Comparison of ENCODE assay signal across 16 mouse cellular contexts in the genomic region with DNA sequence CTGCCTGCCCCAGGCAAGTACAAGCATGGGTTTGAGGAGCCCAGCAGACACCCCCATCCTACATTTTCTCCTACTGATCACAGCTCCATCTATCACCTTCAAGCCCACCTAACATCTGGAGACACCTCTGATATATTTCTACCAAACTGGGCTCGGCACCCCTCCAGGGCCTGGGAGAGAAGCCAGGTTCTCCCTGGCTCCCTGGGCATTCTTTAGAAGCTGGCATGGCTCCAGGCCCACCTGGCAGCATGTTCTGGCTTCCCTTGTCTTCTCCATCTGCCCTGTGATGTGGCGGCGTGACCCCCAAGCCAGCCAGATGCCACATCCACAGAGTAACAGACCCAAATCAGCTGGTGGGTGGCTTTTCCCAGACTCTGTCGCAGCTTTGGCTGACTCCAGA. TPM values are rescaled to one million over a fixed set of nuclear protein-coding genes. Genes with fewer than 3 reads are reported as not detected.
A peak's percentile ranks its signal among the peaks of the same experiment; 100 is the strongest.
DNase-seq lines count a peak whose midpoint lies in the region; TF ChIP-seq lines count a peak whose summit lies in the region.
"Had no signal": no experiment of that assay in that cellular context is flagged by ENCODE, and none has a peak within 500 bp of the region (broad histone marks: within the 10 kb centered on the region; RNA-seq: fewer than 3 reads in every experiment).

No protein-coding gene starts in this region.

- WGBS in cerebellum, adult 2 months, result 13% methylated on average over 4 of the region's 4 CpGs

- TF ChIP-seq CTCF in cerebellum, adult 2 months (IDR thresholded peaks at IDR 0.05; ENCODE audit: borderline replicate concordance, insufficient read depth, low read depth, low read length), result no peak

- DNase-seq in cerebellum, adult 2 months, result peak; percentile 39 to 42
- DNase-seq in cerebellum, adult 8-10 months, result no peak
- peak; percentile 32 for DNase-seq in layer of hippocampus, adult 11-12 months (ENCODE audit: low spot score)
- DNase-seq in layer of hippocampus, adult 18-20 months (ENCODE audit: low spot score in 2 of 2), result no peak
- peak; percentile 32 to 36 for DNase-seq in frontal cortex, postnatal 25 days (ENCODE audit: low spot score in 2 of 2)
- peak; percentile 76 for DNase-seq in right cerebral cortex, postnatal 14 days
- DNase-seq in layer of hippocampus, adult 9-10 months (ENCODE audit: low spot score), result no peak
- no peak for DNase-seq in embryo, embryonic 10.5 days (ENCODE audit: low spot score)
- DNase-seq: adrenal gland, postnatal 25 days; kidney, postnatal 10 days had no signal

- H3K4me1 ChIP-seq in cerebellum, adult 2 months (ENCODE audit: control insufficient read depth, insufficient read depth, low read length), result peaks cover 14% of the 10 kb centered on the region
- H3K4me1 ChIP-seq: heart, embryonic 13.5 days; limb, embryonic 12.5 days had no signal

- H3K4me3 ChIP-seq in cerebellum, adult 2 months (replicated peaks; ENCODE audit: insufficient read depth, low read depth, low read length), result no peak overlapping the region
- H3K4me3 ChIP-seq: heart, embryonic 13.5 days; hindbrain, embryonic 10.5 days; limb, embryonic 12.5 days; midbrain, embryonic 13.5 days; myocyte had no signal

- no peak for TF ChIP-seq POLR2A in cerebellum, adult 2 months (IDR thresholded peaks at IDR 0.05; ENCODE audit: borderline replicate concordance, insufficient read depth, low read length)

- H3K27me3 ChIP-seq in cerebellum, adult 2 months (ENCODE audit: control insufficient read depth, insufficient read depth, low read length), result no peaks in the 10 kb centered on the region
- H3K27me3 ChIP-seq: limb, embryonic 12.5 days; midbrain, embryonic 13.5 days had no signal

- H3K27ac ChIP-seq in cerebellum, adult 2 months (ENCODE audit: insufficient read depth, low read length), result no peak overlapping the region
- H3K27ac ChIP-seq: heart, embryonic 13.5 days; hindbrain, embryonic 10.5 days; limb, embryonic 12.5 days; midbrain, embryonic 13.5 days had no signal

RNA-seq across cellular contexts. Expression of a gene that starts 41.3 kb away (rescaled TPM):
- polyA plus RNA-seq in cerebellum, adult 2 months (2012; rRNA removed), result 159 and 178 TPM in 2 replicates
- 100 to 1,000 TPM; 138 to 156 TPM for total RNA-seq in layer of hippocampus, adult 18-20 months (2021)
- total RNA-seq: CH12.LX had no signal

RNA-seq across cellular contexts. Expression of a gene that starts 47.3 kb away (rescaled TPM):
- polyA plus RNA-seq in cerebellum, adult 2 months (2012; rRNA removed), result 128 and 130 TPM in 2 replicates
- total RNA-seq in layer of hippocampus, adult 18-20 months (2021), result 100 to 1,000 TPM; 156 TPM

Comparison
In these comparisons a context has a peak if more than half of its experiments do, and no peak if none do; other contexts are left out.
1. DNase-seq: peak in cerebellum, adult 2 months (2 of 2), layer of hippocampus, adult 11-12 months (single experiment), frontal cortex, postnatal 25 days (2 of 2) and right cerebral cortex, postnatal 14 days (single experiment); none in cerebellum, adult 8-10 months (single experiment), layer of hippocampus, adult 18-20 months (0 of 2), layer of hippocampus, adult 9-10 months (single experiment) and embryo, embryonic 10.5 days (single experiment).